Mouse (Mus musculus): ENCODE data around the gene Npsr1.

Npsr1 gene

GRCm38 (mm10) chr9:24097696-24098095 is at the start of gene Npsr1:
Gene Npsr1 (plus strand): TSS chr9:24097996.
- peak; percentile 0 for DNase-seq (ENCODE audit: extremely low read depth, insufficient read length, low spot score)

GRCm38 (mm10) chr9:24051538-24051937 is 46.3 kb upstream of the Npsr1 start:
- no peak for DNase-seq (ENCODE audit: extremely low read depth, insufficient read length, low spot score)

GRCm38 (mm10) chr9:24063251-24063650 is 34.5 kb upstream of the Npsr1 start:
- no peak for DNase-seq (ENCODE audit: extremely low read depth, insufficient read length, low spot score)

- DNase-seq (ENCODE audit: extremely low read depth, insufficient read length, low spot score) = no peak
Observed at GRCm38 (mm10) chr9:24071664-24072063, 26.1 kb upstream of the Npsr1 start.

GRCm38 (mm10) chr9:24077596-24077995 is 20.2 kb upstream of the Npsr1 start:
- no peak for DNase-seq (ENCODE audit: extremely low read depth, insufficient read length, low spot score)

- no peak for DNase-seq (ENCODE audit: extremely low read depth, insufficient read length, low spot score)
Observed at GRCm38 (mm10) chr9:24091875-24092274, 5.9 kb upstream of the Npsr1 start.

GRCm38 (mm10) chr9:24098526-24098925 is 730 bp downstream of the Npsr1 start:
- DNase-seq (ENCODE audit: extremely low read depth, insufficient read length, low spot score) = no peak

- no peak for DNase-seq (ENCODE audit: extremely low read depth, insufficient read length, low spot score)
Observed at GRCm38 (mm10) chr9:24099631-24100030, 1.8 kb downstream of the Npsr1 start.

GRCm38 (mm10) chr9:24119423-24119822 is 21.6 kb downstream of the Npsr1 start:
- no peak for DNase-seq (ENCODE audit: extremely low read depth, insufficient read length, low spot score)

GRCm38 (mm10) chr9:24133142-24133541 is 35.3 kb downstream of the Npsr1 start:
- DNase-seq (ENCODE audit: extremely low read depth, insufficient read length, low spot score) = no peak

GRCm38 (mm10) chr9:24136354-24136753 is 38.6 kb downstream of the Npsr1 start:
- DNase-seq (ENCODE audit: extremely low read depth, insufficient read length, low spot score) = no peak

GRCm38 (mm10) chr9:24144341-24144740 is 46.5 kb downstream of the Npsr1 start:
- DNase-seq (ENCODE audit: extremely low read depth, insufficient read length, low spot score) = no peak

GRCm38 (mm10) chr9:24157208-24157607 is 59.4 kb downstream of the Npsr1 start:
- no peak for DNase-seq (ENCODE audit: extremely low read depth, insufficient read length, low spot score)

- no peak for DNase-seq (ENCODE audit: extremely low read depth, insufficient read length, low spot score)
Observed at GRCm38 (mm10) chr9:24160409-24160808, 62.6 kb downstream of the Npsr1 start.

- no peak for DNase-seq (ENCODE audit: extremely low read depth, insufficient read length, low spot score)
Observed at GRCm38 (mm10) chr9:24168501-24168900, 70.7 kb downstream of the Npsr1 start.

GRCm38 (mm10) chr9:24170728-24171127 is 72.9 kb downstream of the Npsr1 start:
- no peak for DNase-seq (ENCODE audit: extremely low read depth, insufficient read length, low spot score)

GRCm38 (mm10) chr9:24178744-24179143 is 80.9 kb downstream of the Npsr1 start:
- no peak for DNase-seq (ENCODE audit: extremely low read depth, insufficient read length, low spot score)

GRCm38 (mm10) chr9:24180926-24181325 is 83.1 kb downstream of the Npsr1 start:
- DNase-seq (ENCODE audit: extremely low read depth, insufficient read length, low spot score) = no peak

- DNase-seq (ENCODE audit: extremely low read depth, insufficient read length, low spot score) = no peak
Observed at GRCm38 (mm10) chr9:24186289-24186688, 88.5 kb downstream of the Npsr1 start.

GRCm38 (mm10) chr9:24189511-24190260 is 91.9 kb downstream of the Npsr1 start:
- DNase-seq (ENCODE audit: extremely low read depth, insufficient read length, low spot score) = no peak

- DNase-seq (ENCODE audit: extremely low read depth, insufficient read length, low spot score) = no peak
Observed at GRCm38 (mm10) chr9:24190261-24190588, 92.4 kb downstream of the Npsr1 start.

- no peak for DNase-seq (ENCODE audit: extremely low read depth, insufficient read length, low spot score)
Observed at GRCm38 (mm10) chr9:24198254-24198653, 100.5 kb downstream of the Npsr1 start.

- no peak for DNase-seq (ENCODE audit: extremely low read depth, insufficient read length, low spot score)
Observed at GRCm38 (mm10) chr9:24211636-24212035, 113.8 kb downstream of the Npsr1 start.

Measured in 3134 (cell line).